Mouse (Mus musculus) layer of hippocampus, postnatal 14 days (tissue): ENCODE results near the gene Caly. TPM values are rescaled to one million over a fixed set of nuclear protein-coding genes. Genes with fewer than 3 reads are reported as not detected.

ENCODE experiments used
- DNase-seq, 2 experiments: peaks; one replicate each; pipeline ENCODE4 v3.0.0; 2021 to 2022; ENCODE audit warnings: low spot score in 2 of 2, mixed read lengths in 1 of 2
- total RNA-seq, 2 experiments: library from RNA; stranded (reverse); gene quantifications; 2 replicates each; pipeline ENCODE4 v1.2.3; 2021

The Caly gene
- total RNA-seq, 2 experiments from 2014 or later, result 203 to 219 TPM

DNA sequence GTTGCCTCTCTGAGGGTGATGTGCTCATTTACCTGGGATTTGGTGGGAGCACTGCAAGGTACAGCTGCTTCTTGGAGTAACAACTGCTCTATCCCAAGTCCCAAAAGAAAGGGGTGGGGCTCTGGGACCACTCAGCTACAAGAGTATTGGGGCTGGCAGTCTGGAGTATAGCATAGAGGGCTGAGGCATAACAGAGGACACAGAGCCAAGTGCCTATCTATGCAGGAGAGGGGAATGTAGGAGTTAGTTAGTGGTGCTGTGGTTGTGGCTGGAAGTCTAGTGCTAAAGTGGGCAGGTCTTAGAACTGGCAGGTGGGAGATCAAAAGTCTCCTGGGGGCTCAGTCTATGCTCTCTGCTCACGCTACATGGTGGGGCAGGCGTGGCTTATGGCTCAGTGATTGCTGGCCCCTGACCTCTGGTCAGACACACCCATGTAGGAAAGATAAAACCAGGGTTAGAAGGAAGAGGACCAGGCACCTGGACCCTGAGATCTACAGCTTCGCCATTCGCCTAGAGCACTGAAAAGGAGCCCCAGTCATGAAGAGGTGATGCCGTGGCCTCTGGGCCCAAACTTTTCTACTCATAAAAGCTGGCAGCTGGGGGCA, 10.7 kb upstream of the Caly start, which contains the start of gene Prap1:
Gene Prap1 (plus strand): TSS at position 472 of the 605 bp plus-strand sequence.
- no peak for DNase-seq

DNA sequence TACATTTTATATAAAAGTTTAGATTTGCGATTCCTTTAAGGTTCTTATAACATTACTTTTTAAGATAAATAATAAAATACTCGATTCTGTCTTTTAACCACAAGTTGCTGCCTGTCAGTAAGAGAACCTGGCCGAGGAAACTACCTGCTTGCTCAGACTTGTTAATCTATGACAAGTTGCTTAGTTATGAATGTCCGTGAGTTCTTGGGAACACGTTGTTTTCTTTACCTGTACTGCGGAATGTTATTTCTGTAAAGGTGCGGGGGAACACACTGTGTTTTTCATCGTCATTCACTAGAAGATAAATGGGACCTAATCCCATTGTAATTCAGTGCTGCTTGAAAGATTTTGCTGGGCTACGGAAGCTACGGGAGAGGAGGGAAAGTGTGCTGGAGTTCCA, 8.3 kb upstream of the Caly start:
- no peak for DNase-seq

DNA sequence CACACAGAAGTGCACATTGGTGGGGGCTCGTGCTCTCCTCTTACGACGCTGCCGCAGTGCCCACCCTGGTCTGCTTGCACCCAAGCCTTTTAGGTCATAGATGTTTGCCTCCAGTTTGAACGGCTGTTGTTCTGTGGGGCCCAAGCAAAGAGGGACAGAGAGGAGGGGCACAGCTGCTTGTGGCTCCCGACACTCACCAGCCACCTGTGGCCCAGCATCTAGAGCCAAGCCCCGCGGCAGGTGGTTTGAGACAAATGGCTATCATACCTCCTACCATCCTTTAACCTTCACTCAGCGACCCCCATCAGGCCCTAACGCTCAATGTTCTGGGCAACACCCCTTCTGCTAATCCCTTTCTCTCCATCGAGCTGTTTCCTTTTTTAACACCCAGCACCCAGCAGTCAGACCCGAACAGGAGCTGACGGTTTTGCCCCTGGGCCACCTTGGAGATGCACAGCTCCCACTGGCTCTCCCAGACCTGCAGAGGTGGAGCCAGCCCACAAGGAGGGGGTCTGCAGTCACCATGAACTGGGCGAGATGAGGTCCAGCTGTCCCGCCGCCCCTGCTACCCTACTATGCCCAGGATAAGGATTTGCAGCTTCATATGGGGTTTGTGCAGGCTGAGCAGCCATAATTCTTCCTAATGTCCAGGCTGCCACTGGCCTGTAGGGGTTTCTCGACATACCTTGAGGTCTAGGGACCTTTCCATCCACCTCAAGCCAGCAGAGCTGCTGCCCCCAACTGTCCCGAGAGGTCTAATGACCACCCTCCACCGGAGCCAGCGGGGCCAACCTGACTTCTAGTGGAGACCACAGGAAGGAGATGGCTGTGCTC, 723 bp downstream of the Caly start:
- peak; percentile 38 to 48 for DNase-seq

GRCm38 (mm10) chr7:140080503-140081156, 1.7 kb downstream of the Caly start:
- DNase-seq, result peak; percentile 87 to 96

DNA sequence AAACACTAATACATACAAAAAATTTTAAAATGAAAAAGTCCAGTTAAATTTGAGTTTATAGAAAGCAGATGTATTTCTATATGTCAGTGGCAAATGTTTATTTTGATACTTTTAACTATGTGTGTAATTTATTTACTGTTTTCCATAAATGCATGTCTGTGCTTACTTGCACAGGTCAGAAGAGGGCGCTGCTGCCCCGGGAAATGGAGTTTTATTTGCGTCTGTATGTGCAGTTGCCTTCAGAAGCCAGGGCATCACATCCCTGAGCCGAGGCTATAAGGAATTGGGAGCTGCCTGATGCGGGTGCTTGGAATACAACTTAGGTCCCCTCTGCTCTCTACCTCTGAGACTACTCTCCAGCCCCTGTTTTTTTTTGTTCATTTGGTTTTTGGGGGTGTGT, 3.6 kb downstream of the Caly start:
- peak; percentile 50 to 74 for DNase-seq

DNA sequence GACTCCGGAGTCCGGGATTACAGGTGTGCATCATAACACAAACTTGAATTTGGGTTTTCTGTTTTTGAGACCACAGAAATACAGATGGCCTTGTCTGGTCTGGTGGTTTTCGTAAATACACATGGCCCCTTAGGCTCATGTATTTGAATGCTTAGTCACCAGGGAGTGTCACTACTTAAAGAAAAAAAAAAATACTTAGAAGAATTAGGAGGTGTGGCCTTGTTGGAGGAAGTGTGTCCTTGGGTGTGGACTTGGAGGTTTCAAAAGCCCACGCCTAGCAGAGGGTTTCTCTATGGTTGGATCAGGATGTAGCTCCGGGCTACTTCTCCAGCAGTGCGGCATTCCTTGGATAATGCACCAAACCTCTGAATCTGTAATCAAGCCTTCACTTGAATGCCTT, 4.7 kb downstream of the Caly start:
- no peak for DNase-seq

DNA sequence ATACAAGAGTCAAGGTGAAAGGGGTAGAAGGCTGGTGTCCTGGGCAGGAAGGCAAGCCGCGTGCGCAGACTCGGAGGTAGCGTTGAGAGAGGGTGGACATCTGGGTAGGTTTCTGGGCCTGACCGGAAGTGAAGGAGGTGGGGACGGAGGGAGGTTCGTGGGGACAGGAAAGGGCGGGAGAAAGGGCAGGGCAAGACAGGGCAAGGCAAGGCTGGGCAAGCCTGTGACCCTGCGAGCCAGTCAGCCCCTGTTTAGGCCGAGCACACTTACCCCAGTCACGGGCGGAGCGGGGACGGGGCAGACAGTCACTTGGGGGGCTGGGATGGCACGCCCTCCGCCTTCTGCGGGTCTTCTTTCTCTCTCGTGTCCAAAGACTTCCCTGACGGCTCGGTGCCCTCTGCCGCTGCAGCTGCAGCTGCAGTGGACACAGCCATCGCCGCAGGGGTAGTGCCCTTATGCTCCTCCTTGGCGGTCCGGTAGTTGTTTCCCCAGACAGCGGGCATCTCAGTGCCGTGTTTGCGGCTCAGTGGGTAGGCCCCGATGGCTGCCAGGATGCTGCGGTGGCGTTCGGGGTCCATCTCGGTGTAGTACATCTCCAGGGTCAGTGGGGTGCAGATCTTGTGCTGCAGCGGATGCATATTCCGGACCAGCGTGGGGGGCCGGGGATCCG, 12.2 kb downstream of the Caly start:
- no peak for DNase-seq

DNA sequence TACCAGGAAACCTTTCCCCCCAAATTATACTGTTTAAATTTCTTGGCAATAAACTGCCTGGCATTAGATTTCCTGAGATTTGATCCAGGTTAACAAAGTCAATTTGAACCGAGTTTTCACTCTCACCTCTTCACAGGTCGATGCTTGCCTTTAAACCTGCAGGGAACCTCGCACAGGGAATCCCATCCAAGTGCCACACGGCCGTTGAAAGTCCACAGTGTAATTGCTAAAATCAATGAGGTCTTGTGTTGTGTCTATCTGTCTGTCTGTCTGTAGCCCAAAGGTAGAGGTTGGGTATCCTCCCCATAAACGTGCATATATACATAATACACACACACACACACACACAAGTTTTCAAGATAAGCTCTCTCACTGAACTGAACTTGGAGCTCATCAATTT, 15.0 kb downstream of the Caly start:
- DNase-seq, result no peak

DNA sequence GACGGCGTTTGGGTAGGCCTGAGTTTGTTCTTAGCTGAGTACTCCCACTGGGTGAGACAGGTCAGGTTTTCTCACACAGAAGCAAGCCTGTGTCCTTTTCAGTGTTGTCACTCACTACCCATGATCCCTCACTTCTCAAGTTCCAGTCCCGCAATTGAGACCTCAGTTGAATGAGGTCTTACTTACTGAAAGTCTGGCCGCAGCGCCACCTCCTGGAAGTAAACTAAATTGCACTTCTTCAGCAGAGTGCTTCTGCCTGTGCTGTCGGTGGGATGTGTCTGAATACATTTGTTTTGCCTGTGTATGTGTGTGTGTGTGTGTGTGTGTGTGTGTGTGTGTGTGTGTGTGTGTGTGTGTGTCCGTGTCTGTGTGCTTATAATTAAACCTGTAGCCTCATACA, 19.3 kb downstream of the Caly start:
- DNase-seq, result peak; percentile 64 to 84

DNA sequence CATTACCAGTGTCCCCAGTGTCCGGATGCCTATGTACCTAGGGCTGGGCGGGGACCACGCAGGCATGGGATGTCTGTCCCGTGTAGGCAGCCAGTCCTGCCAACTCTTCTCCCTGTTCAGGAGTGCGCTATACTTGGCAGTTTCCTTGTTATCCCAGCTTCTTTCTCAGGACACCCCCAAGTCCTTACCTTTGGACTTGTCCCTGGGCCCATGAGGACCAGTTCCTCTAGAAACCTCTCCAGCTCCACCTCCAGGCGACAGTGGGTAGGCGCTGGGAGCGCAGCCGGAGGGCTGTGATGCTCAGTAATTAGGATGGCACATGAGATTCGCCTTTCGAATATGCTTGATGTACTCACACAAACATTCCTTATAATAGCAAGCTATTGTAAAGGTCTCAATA, 20.0 kb downstream of the Caly start:
- DNase-seq, result no peak

GRCm38 (mm10) chr7:140061832-140062130, 20.6 kb downstream of the Caly start:
- DNase-seq, result no peak

GRCm38 (mm10) chr7:140060936-140061831, 21.2 kb downstream of the Caly start:
- no peak for DNase-seq

DNA sequence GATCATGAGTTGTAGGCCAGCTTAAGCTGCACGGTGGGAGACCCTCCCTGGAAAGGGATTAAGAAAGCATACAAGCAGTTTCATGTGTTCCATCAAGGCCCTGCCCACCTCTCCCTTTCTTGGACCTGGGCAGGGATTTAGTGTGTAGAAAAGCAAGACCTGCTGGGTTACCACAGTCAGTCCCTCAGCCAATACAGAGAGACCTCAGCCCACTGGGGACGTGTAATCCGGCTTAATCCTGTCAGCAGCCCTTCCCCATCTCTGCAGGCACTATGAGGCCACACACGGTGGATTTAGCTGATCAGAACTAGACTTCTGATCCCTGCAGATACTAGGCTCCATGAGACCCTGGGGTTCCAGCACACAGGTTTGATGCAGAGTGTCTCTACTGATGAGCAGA, 22.7 kb downstream of the Caly start:
- no peak for DNase-seq

GRCm38 (mm10) chr7:140058528-140058927, 23.8 kb downstream of the Caly start:
- no peak for DNase-seq

DNA sequence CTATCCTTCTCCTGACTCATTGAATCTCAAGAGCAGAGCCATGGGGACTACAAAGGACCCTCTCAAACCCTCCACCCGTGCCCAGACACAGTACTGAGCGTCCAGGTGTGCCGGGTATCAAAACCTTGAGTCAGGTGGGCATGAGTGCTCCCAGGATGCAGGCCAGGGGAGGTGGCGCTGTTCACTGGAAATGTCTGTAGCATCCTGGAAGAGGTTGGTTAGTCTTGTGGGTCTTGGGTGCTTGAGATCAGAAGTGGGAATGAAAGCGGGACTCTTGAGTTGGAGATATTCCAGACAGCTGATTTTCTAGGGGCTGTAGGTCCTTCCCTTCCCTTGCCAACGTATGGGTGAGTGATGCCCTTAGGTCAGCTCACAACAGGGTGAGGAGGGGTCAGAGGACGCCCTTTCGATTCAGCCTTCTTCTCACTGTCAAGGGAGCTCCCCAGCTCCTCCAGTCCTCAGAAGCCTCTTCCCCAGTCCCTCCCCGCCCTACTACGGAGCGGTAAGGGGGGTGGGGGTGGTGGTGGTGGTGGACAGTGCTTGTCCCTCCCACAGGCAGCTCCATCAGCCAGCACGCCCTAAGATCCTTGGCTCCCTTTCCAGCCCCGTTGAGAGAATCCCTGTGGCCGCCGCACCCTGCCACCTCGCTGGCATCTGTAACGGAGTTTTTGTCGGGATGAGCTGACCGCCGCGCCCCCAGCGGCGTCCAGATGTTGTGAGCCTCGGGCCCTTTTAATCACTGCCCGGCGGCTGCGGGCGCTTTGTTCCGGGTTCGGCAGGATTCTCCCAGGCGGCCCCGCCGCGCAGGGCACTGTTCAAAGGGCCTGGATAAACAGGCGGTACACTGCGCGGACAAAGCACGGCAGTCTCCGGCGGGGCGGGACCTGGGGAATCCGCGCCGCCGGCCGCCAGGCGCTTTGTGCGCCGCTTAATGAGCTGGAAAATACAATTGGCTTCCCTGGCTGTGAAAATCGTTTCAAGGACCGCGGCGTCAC, 24.6 kb downstream of the Caly start:
- DNase-seq, result no peak

DNA sequence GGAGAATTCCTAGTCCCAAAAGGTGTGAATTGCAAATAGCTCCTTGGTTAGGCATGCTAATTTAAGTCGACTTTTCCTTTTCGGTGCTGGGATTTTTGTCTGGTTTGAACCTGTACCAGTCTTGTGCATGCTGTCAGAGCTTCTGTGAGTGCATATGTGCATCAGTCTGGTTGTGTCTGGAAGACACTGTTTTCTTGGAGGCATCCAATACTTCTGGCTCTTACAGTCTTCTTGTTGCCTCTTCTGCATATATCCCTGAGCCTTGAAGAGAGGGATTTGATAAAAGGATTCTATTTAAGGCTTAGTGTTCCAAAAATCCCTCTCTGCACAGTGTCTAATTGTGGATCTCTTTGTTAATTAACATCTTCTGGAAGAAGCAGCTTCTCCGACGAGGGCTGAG, 28.2 kb downstream of the Caly start:
- DNase-seq, result peak; percentile 37 to 70

DNA sequence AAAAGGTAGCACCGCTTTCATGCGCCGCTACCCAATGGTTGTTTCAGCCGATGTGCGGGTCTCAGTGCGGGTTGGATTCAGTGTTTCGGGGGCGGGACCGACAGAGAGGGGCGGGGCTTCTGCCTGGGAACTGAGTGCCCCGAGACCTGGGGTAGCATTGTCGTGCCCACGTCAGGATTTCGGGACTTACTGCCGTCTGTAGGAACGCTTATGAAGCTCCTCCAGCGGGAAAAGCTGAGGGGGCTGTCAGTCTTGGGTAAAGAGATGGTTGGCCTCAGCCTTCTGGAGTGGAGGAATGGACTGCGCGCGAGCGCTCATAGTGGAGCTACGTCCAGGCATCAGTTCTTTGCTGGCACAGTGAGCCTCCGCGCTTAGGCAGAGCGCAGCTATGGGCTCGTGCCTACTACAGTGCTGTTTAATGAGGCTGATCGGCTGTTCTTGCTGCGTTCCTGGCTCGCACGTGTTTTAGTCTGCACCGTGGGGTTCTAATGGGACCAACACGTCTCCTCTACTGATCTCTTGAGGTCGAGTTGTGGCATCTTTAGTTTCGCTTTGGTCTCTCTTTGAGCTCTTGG, 33.1 kb downstream of the Caly start:
- DNase-seq, result no peak

- DNase-seq, result no peak
These were observed 33.8 kb downstream of the Caly start, which contains the start of gene Msx3 for GRCm38 (mm10) chr7:140048361-140049114. Gene Msx3 (minus strand): TSS chr7:140049089.
